ENCODE assay signal across 1 mouse cellular context in the genomic region with DNA sequence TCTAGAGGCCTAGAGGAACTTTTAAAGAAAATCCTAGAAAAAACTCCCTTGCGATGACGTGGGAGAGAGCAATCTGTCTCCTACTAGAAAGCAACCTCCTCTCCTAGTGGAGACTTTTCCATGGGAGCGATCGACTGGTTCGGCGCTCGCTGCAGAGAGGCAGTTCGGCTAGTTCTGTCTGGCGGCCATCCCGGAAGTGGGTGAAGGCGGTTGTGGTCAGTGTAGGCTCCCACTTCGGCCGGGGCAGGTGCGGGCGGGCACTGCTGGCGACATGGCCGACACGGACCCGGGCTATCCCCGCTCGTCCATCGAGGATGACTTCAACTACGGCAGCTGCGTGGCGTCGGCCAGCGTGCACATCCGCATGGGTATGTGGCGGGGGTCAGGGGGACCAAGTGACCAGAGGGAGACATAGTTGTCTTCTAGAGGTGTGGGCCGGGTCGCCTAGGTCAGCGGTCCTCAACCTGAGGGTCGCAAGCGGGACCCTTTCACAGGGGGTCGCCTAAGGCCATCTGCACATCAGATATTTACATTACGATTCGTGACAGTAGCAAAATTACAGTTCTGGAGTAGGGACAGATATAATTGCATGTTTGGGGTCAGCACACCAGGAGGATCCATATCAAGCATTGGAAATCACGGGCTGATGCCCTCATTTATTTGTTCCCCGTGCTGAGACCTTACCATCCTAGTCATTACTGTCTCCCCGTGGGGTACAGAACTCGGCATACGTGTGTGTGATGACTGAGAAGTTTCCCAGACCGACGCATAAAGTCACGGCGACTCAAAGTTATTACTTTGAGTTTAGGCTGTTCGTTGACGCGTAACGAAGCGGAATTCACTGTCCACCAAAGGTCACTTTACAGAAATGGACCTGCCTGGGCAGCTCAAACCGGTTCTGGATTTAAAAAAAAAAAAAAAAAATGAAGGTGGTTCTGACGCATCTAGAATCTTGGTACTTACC.
TF ChIP-seq lines count a peak whose summit lies in the region.

No protein-coding gene starts in this region.

TF ChIP-seq in MEL, 35 proteins besides CTCF, POLR2A, EP300 and RAD21 (continued from another document):
- TF ChIP-seq POLR2AphosphoS5 (IDR thresholded peaks at IDR 0.05; ENCODE audit: borderline replicate concordance, low read depth, low read length) (no peak; the same call in 1 of the 2 replicates), MAX (IDR thresholded peaks at IDR 0.05; ENCODE audit: low read length) (0 out of 2 replicates have a peak, but pooled peaks have one; percentile 53), KAT2A (conservative IDR thresholded peaks at IDR 0.05; ENCODE audit: low read depth, low read length) (no peak; the same call in 1 of the 2 replicates), ETS1 (IDR thresholded peaks at IDR 0.05; ENCODE audit: low read depth, low read length) (0 out of 2 replicates have a peak, but pooled peaks have one; percentile 28), E2F4 (IDR thresholded peaks at IDR 0.05; ENCODE audit: borderline replicate concordance, low read depth, low read length) (peak; percentile 39; the same call in 1 of the 2 replicates), TAL1 (IDR thresholded peaks at IDR 0.05; ENCODE audit: low read length) (no peak), TBP (IDR thresholded peaks at IDR 0.05; ENCODE audit: low read depth, low read length) (no peak), TCF12 (IDR thresholded peaks at IDR 0.05; ENCODE audit: low read depth, low read length) (peak; percentile 56), CHD2 (IDR thresholded peaks at IDR 0.05; ENCODE audit: low read length) (no peak), MXI1 (IDR thresholded peaks at IDR 0.05; ENCODE audit: low read depth, low read length) (peak; percentile 72), MAZ (IDR thresholded peaks at IDR 0.05; ENCODE audit: low read depth, low read length) (peak; percentile 63; the same call in 1 of the 2 replicates)
